Mouse (Mus musculus) stomach, embryonic 14.5 days (tissue): ENCODE results near the gene Tbck. TPM values are rescaled to one million over a fixed set of nuclear protein-coding genes. Genes with fewer than 3 reads are reported as not detected.

Source experiments
- ATAC-seq: fragments of 200-750 bp; cut with Nextera tagmentation; 2 replicates; pipeline ENCODE4 v1.8.0; 2017; ENCODE audit warnings: low read depth, moderate TSS enrichment; ENCODE audit not compliant: insufficient number of reproducible peaks, insufficient read depth, low FRiP score
- H3K27ac ChIP-seq: fragments of 300-500 bp; sonication (generic); 2 replicates; pipeline ENCODE4 v1.5.1; 2014; ENCODE audit warnings: mild to moderate bottlenecking, low read length, moderate library complexity, mixed read lengths
- H3K27me3 ChIP-seq: fragments of 300-500 bp; sonication (generic); 2 replicates; pipeline ENCODE4 v1.6.1; 2014; ENCODE audit warnings: low read length, control low read depth, mixed read lengths; ENCODE audit not compliant: control insufficient read depth, insufficient read depth
- H3K36me3 ChIP-seq: fragments of 300-500 bp; sonication (generic); 2 replicates; pipeline ENCODE4 v1.6.1; 2014; ENCODE audit warnings: mild to moderate bottlenecking, control low read depth, low read length, moderate library complexity, mixed read lengths; ENCODE audit not compliant: control insufficient read depth, insufficient read depth
- H3K4me1 ChIP-seq: fragments of 300-500 bp; sonication (generic); 2 replicates; pipeline ENCODE4 v1.6.1; 2014; ENCODE audit warnings: low read length, control low read depth, mixed read lengths; ENCODE audit not compliant: control insufficient read depth, insufficient read depth
- H3K4me2 ChIP-seq: fragments of 300-500 bp; sonication (generic); replicated peaks from 2 replicates; pipeline ENCODE4 v1.6.1; 2014; ENCODE audit warnings: low read depth, low read length, control low read depth
- H3K4me3 ChIP-seq: fragments of 300-500 bp; sonication (generic); 2 replicates; pipeline ENCODE4 v1.5.1; 2014; ENCODE audit warnings: low read depth, low read length, control low read depth
- H3K9ac ChIP-seq: fragments of 300-500 bp; sonication (generic); replicated peaks from 2 replicates; pipeline ENCODE4 v1.6.1; 2014; ENCODE audit warnings: low read depth, mild to moderate bottlenecking, control low read depth, low read length, moderate library complexity, mixed read lengths
- H3K9me3 ChIP-seq: fragments of 300-500 bp; sonication (generic); 2 replicates; pipeline ENCODE4 v1.6.1; 2016; ENCODE audit warnings: low read depth, low read length, control low read depth; ENCODE audit not compliant: control insufficient read depth
- WGBS: fragments of 180-500 bp; shearing (Covaris S2); extraction: QIAGEN DNeasy Blood & Tissue Kit; methylation state at CpG from one replicate; pipeline ENCODE4 v1.1.7; 2014; 5-methylcytosine and 5-hydroxymethylcytosine counted together
- polyA plus RNA-seq: library from polyadenylated mRNA; unstranded; fragments of >200 nt; fragmentation: Nextera tagmentation; extraction: Ambion mirVana; gene quantifications from 2 replicates; pipeline ENCODE4 v1.2.1, GENCODE M21; 2014

The Tbck gene
- polyA plus RNA-seq, 1 experiment from 2014 or later, result 26.3 TPM

DNA sequence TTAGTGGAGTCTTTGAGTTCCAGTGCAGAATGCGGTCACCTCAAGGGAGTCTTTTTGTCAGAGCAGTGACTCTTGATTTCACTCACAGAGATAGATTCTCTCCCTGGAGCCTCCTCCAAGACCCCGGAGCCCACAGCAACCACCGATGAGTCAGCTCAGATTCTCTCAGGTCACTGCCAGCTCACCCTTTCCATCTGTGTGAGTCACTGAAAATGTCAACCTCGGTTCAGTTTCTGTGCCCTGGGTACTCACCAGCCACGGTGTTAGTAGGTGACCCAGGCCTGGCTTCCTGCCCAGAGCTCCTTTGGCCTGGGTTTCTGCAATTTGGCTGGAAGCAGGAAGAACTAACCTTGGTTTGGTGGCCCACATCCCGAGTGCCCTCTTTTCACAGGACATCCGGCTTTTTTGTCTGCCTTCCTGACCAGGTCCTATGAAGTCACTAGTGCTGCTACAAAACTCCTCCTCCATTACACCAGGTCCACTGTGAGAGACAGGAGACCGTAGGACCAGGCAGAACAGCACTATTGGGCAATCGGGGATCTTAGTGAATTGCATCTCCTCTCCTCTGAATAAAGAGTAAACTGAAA is 187.5 kb downstream of the Tbck start:
- Histone ChIP-seq H3K36me3 (no peaks in the 10 kb centered on the region), H3K9me3 (no peaks in the 10 kb centered on the region), H3K4me1 (0 out of 2 replicates have a peak, but pooled peaks cover 5% of the 10 kb centered on the region), H3K27me3 (no peaks in the 10 kb centered on the region), H3K27ac (no peak overlapping the region), H3K4me3 (no peak overlapping the region), H3K9ac (no peak overlapping the region), H3K4me2 (no peak overlapping the region)
- 83% methylated on average over 9 of the region's 9 CpGs for WGBS
- no peak for ATAC-seq

DNA sequence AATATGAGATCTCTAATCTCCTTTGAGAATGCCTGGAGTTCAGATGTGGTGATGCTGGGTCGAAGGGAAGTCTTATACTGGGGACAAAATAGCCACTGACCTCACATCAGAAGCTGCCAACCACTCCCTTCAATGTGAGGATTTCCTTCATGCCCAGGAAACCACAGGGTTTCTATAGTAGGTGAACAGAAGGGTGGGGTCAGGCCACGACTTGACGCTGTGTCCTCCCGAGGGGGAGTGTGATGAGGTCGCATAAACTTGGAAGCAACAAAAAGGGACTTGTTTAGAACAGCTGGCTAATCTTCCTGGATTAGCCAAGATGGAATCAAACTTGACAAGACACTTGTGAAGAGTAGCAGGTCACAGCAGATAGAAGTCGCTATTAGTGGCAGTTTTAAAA is 189.3 kb downstream of the Tbck start:
- H3K4me2 ChIP-seq, result no peak overlapping the region
- 45% methylated on average over 6 of the region's 6 CpGs for WGBS
- no peak overlapping the region for H3K9ac ChIP-seq
- no peaks in the 10 kb centered on the region for H3K36me3 ChIP-seq
- no peak overlapping the region for H3K27ac ChIP-seq
- no peaks in the 10 kb centered on the region for H3K27me3 ChIP-seq
- no peak overlapping the region for H3K4me3 ChIP-seq
- no peak; the same call in 1 of the 2 replicates for ATAC-seq
- H3K9me3 ChIP-seq, result no peaks in the 10 kb centered on the region
- 0 out of 2 replicates have a peak, but pooled peaks cover 5% of the 10 kb centered on the region for H3K4me1 ChIP-seq

DNA sequence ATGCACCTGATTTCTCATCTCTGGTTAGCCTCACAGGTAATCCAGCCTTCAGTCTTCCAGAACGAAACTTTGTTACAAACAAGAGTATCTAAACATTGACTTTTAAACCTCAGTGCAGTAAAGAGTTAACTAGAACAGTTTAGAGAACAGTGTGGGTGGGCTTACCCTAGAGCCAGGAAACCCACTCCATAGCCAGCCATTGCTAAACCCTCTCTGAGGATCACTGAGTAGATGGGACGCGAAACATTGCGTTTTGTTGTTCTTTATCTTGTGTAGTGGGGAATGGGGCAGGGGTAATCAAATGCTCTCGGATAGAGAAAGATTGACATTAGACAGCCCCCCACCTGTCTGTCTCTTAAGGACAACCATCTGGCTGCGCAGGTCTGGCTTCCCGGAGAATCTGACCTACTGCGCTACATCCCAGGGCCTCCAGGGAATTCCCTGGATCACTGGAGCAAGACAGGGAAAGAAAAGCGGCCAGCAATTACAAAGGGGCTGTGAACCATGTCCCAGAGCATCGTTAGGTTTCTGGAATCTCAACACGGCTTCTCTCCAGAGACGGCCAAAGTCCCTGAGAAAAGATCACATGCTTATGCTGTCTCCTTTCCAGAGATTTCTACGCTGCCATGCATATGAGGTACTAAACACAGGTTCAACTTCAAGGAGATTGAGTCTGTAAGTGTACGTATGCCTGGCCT is 192.2 kb downstream of the Tbck start:
- H3K27ac ChIP-seq, result no peak overlapping the region

DNA sequence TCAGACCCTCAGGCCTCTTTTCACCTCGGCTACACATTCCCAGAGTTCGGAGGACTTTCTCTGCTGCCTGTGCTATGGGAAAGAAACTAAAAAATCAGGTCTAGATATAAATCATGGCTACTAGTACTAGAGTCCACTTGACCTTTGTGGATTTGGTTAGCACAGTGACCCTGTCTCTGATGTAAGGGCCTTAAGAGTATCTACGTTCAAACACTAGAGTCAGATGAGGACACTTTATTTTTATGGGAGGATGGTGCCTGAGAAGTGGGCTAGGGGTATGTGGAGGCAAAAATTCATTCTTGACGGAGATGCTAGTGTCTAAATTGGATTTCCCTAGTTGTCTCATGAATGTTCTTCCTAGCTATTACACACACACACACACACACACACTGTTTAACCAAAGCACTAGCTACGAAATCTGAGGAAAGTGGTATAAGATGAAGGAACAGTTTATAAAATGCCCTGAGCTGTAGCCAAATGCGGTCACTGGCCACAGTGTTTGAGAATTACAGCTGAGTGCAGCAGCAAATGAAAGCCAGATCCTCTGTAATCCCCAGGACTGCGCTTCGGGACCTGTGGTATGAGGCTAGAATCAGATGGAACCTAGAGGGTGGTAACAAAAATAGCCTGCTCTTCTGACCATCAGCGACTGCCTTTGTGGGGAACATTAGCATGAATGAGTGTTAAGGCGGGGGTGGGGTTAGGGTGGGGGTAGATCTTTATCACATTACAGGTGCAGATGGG is 193.2 kb downstream of the Tbck start:
- no peaks in the 10 kb centered on the region for H3K9me3 ChIP-seq

More for the DNA sequence above, 192.2 kb downstream of the Tbck start:
- 73% methylated on average over 14 of the region's 14 CpGs for whole genome bisulfite sequencing
- no peak overlapping the region for H3K4me3 ChIP-seq
- no peaks in the 10 kb centered on the region for H3K27me3 ChIP-seq
- no peak for ATAC-seq
- H3K36me3 ChIP-seq, result no peaks in the 10 kb centered on the region
- 0 out of 2 replicates have a peak, but pooled peaks cover 5% of the 10 kb centered on the region for H3K4me1 ChIP-seq
- H3K9ac ChIP-seq, result no peak overlapping the region
- H3K9me3 ChIP-seq, result no peaks in the 10 kb centered on the region
- no peak overlapping the region for H3K4me2 ChIP-seq

DNA sequence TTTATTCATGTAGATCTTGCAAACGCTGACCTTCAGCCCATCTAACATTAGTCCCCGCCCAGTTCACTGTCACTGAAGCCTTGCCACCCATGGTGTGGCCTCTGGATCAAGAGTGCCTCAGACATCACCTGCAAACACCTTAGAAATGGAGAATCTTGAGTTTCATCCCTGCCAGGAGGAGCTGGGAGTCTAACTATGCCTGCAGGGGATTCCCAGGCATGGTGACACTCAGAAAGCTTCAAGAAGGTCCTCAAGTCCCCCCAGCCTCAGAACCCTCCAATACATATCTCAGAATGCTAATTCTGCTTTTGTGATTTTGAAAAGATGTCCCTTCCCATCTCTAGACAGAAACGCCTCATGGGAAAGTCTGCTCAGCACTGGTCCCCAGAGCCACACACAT is 196.4 kb downstream of the Tbck start:
- H3K27ac ChIP-seq, result no peak overlapping the region
- ATAC-seq, result no peak
- no peak overlapping the region for H3K4me2 ChIP-seq
- H3K4me3 ChIP-seq, result no peak overlapping the region
- H3K4me1 ChIP-seq, result no peaks in the 10 kb centered on the region
- no peaks in the 10 kb centered on the region for H3K27me3 ChIP-seq
- no peaks in the 10 kb centered on the region for H3K9me3 ChIP-seq
- H3K36me3 ChIP-seq, result no peaks in the 10 kb centered on the region
- WGBS, result 80% methylated on average over 3 of the region's 3 CpGs
- no peak overlapping the region for H3K9ac ChIP-seq

More for the DNA sequence above, 193.2 kb downstream of the Tbck start:
- H3K4me1 ChIP-seq, result 0 out of 2 replicates have a peak, but pooled peaks cover 5% of the 10 kb centered on the region
- no peaks in the 10 kb centered on the region for H3K27me3 ChIP-seq
- no peak overlapping the region for H3K4me3 ChIP-seq
- ATAC-seq, result no peak
- no peaks in the 10 kb centered on the region for H3K36me3 ChIP-seq
- no peak overlapping the region for H3K4me2 ChIP-seq
- H3K27ac ChIP-seq, result no peak overlapping the region
- 60% methylated on average over 10 of the region's 10 CpGs for WGBS
- H3K9ac ChIP-seq, result no peak overlapping the region

DNA sequence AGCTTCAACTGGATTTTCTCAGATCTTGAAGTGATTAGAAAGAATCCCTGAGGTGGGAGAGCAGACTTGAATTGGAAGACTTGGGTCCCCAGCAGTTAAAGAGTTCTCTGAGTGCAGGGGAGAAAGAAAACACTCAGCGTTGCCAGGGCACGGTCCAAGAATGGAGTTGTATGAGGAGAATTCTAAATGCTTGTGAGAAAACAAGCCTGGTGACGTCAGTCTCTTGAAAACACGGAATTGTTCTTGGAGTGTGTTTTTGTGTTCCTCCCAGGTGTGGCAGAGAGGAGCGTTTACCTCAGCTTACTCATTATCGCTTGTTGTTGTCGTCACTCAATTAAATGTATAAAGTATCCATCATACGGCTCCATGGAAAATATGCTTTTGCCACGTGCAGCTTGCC is 196.9 kb downstream of the Tbck start:
- ATAC-seq, result no peak
- 68% methylated on average over 9 of the region's 9 CpGs for WGBS

DNA sequence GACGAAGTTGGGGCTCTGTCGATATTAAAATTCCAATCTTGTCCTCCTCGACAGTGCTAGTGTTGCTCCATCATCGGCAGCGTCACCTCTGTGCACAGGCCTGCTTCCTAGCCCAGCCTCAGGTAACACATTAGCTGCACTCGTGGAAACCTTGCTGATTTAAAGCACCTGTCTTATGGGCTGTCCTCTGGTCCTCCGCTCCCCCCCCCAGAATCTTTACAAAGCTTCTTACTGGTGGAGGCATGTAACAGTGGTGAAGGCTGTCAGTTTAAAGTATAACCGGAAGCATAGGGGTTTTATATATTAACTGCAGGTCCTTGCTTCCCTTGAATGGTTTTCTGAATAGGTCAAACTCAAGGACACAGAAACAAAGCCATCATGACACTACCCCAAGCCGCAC is 199.3 kb downstream of the Tbck start:
- ATAC-seq, result no peak
- Histone ChIP-seq H3K36me3 (no peaks in the 10 kb centered on the region), H3K9ac (no peak overlapping the region), H3K27ac (no peak overlapping the region), H3K27me3 (no peaks in the 10 kb centered on the region), H3K9me3 (no peaks in the 10 kb centered on the region), H3K4me1 (no peaks in the 10 kb centered on the region), H3K4me2 (no peak overlapping the region), H3K4me3 (no peak overlapping the region)
- 74% methylated on average over 9 of the region's 9 CpGs for WGBS

More for the DNA sequence above, 196.9 kb downstream of the Tbck start:
- H3K27ac ChIP-seq, result no peak overlapping the region
- H3K9me3 ChIP-seq, result no peaks in the 10 kb centered on the region
- H3K9ac ChIP-seq, result no peak overlapping the region
- no peaks in the 10 kb centered on the region for H3K27me3 ChIP-seq
- H3K4me1 ChIP-seq, result no peaks in the 10 kb centered on the region
- H3K36me3 ChIP-seq, result no peaks in the 10 kb centered on the region
- no peak overlapping the region for H3K4me2 ChIP-seq
- H3K4me3 ChIP-seq, result no peak overlapping the region

DNA sequence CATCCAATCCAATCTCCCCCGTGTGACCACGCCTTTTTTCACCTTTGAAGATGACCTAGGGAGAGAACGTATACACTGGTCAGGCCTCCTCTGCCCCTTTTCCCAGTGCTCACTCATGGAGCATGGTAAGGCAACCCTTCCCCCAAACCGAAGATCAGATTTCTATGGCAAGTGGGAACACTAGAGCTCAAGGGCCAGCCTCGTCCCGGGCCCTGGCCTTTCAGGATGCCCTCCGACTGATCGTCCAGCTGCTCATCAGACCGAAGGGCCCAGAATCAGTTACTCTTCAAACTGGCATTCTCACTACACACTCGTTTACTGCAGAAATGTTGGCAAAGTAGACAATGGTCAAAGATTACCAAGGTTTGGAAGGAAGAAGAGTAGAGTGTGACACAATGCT is 200.5 kb downstream of the Tbck start:
- Histone ChIP-seq H3K27ac (no peak overlapping the region), H3K4me1 (no peaks in the 10 kb centered on the region), H3K9me3 (no peaks in the 10 kb centered on the region), H3K27me3 (no peaks in the 10 kb centered on the region), H3K36me3 (no peaks in the 10 kb centered on the region), H3K4me3 (no peak overlapping the region), H3K9ac (no peak overlapping the region), H3K4me2 (no peak overlapping the region)
- WGBS, result 77% methylated on average over 10 of the region's 10 CpGs
- ATAC-seq, result no peak
